Mouse (Mus musculus): ENCODE results near the gene Atxn7l3. TPM values are rescaled to one million over a fixed set of nuclear protein-coding genes. Genes with fewer than 3 reads are reported as not detected.
A peak's percentile ranks its signal among the peaks of the same experiment; 100 is the strongest.

The Atxn7l3 gene
- total RNA-seq, 1 experiment, result 60.4 TPM

DNA sequence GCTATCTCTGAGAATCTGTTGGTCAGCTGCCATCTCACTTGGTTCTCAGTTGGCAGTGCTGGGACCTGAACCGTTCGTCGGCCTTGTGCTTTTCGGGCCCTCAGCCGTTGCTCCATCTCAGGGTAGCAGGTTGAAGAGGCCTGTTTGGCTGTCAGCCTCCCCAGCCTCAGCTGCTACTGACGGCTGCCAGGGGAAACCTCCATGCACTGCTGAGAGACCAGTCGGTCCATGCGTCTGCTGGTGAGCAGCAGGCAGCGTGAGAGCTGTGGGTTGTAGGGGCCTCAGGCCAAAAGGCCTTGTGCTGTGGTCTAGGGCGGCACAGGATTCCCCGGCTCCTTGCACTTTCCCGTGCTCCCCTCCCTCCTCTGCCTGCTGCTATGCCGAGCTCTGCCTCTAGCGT is 30.6 kb downstream of the Atxn7l3 start:
- H3K9ac ChIP-seq (ENCODE audit: insufficient read depth, low read depth, low read length, poor library complexity, severe bottlenecking), result peak overlapping the region; percentile 17; the same call in 1 of the 2 replicates
- TF ChIP-seq MAFK (IDR thresholded peaks at IDR 0.05; ENCODE audit: insufficient read depth, low read depth, low read length), result no peak
- TF ChIP-seq ZC3H11A (IDR thresholded peaks at IDR 0.05; ENCODE audit: borderline replicate concordance, low read depth, low read length), result no peak
- TF ChIP-seq ZNF384 (IDR thresholded peaks at IDR 0.05; ENCODE audit: low read depth, low read length), result no peak
- no peak for TF ChIP-seq CHD2 (IDR thresholded peaks at IDR 0.05; ENCODE audit: low read depth, low read length)
- no peak for TF ChIP-seq HCFC1 (IDR thresholded peaks at IDR 0.05; ENCODE audit: borderline replicate concordance, insufficient read depth, low read length)
- DNase-seq (ENCODE audit: low read depth, low spot score), result no peak
- H3K4me1 ChIP-seq (ENCODE audit: control insufficient read depth in 2 of 2, insufficient read depth in 2 of 2, low read length in 2 of 2, poor library complexity in 1 of 2), result peaks cover 5 to 20% of the 10 kb centered on the region in 2 experiments
- H3K27ac ChIP-seq (ENCODE audit: insufficient read depth, low read depth, low read length, poor library complexity, severe bottlenecking), result no peak overlapping the region
- H3K9me3 ChIP-seq (ENCODE audit: control insufficient read depth, insufficient read depth, low read depth, low read length), result no peaks in the 10 kb centered on the region
- no peak overlapping the region for H3K4me3 ChIP-seq (ENCODE audit: insufficient read depth in 1 of 2, low read depth in 1 of 2, low read length in 2 of 2, poor library complexity in 1 of 2, severe bottlenecking in 1 of 2)
- in situ Hi-C loops (cut with MboI; ENCODE audit: low sequenced_read_pairs in 2 of 2, unreplicated experiment in 2 of 2), result no loop called here
- peaks cover 27% of the 10 kb centered on the region for H3K36me3 ChIP-seq (ENCODE audit: control insufficient read depth, insufficient read depth, low read length, poor library complexity, severe bottlenecking)

- DNase-seq (ENCODE audit: low read depth, low spot score), result no peak
- H3K4me3 ChIP-seq (ENCODE audit: insufficient read depth in 1 of 2, low read depth in 1 of 2, low read length in 2 of 2, poor library complexity in 1 of 2, severe bottlenecking in 1 of 2), result no peak overlapping the region
- peaks cover 41% of the 10 kb centered on the region for H3K36me3 ChIP-seq (ENCODE audit: control insufficient read depth, insufficient read depth, low read length, poor library complexity, severe bottlenecking)
- H3K9ac ChIP-seq (ENCODE audit: insufficient read depth, low read depth, low read length, poor library complexity, severe bottlenecking), result no peak overlapping the region
- TF ChIP-seq ZC3H11A (IDR thresholded peaks at IDR 0.05; ENCODE audit: borderline replicate concordance, low read depth, low read length), result no peak
- TF ChIP-seq ZNF384 (IDR thresholded peaks at IDR 0.05; ENCODE audit: low read depth, low read length), result no peak
- TF ChIP-seq CHD2 (IDR thresholded peaks at IDR 0.05; ENCODE audit: low read depth, low read length), result no peak
- H3K27ac ChIP-seq (ENCODE audit: insufficient read depth, low read depth, low read length, poor library complexity, severe bottlenecking), result no peak overlapping the region
- no peaks in the 10 kb centered on the region for H3K9me3 ChIP-seq (ENCODE audit: control insufficient read depth, insufficient read depth, low read depth, low read length)
- peaks cover 5 to 18% of the 10 kb centered on the region in 2 experiments for H3K4me1 ChIP-seq (ENCODE audit: control insufficient read depth in 2 of 2, insufficient read depth in 2 of 2, low read length in 2 of 2, poor library complexity in 1 of 2)
- in situ Hi-C loops (cut with MboI; ENCODE audit: low sequenced_read_pairs in 2 of 2, unreplicated experiment in 2 of 2), result no loop called here
Observed at GRCm38 (mm10) chr11:102263211-102263610, 33.2 kb downstream of the Atxn7l3 start.

- Histone ChIP-seq H3K27ac (ENCODE audit: insufficient read depth, low read depth, low read length, poor library complexity, severe bottlenecking) (no peak overlapping the region), H3K9me3 (ENCODE audit: control insufficient read depth, insufficient read depth, low read depth, low read length) (no peaks in the 10 kb centered on the region), H3K4me3 (ENCODE audit: insufficient read depth in 1 of 2, low read depth in 1 of 2, low read length in 2 of 2, poor library complexity in 1 of 2, severe bottlenecking in 1 of 2) (no peak overlapping the region), H3K4me1 (ENCODE audit: control insufficient read depth in 2 of 2, insufficient read depth in 2 of 2, low read length in 2 of 2, poor library complexity in 1 of 2) (peaks cover 0 to 20% of the 10 kb centered on the region in 2 experiments; a peak in 2 of 4 replicates), H3K9ac (ENCODE audit: insufficient read depth, low read depth, low read length, poor library complexity, severe bottlenecking) (no peak overlapping the region), H3K36me3 (ENCODE audit: control insufficient read depth, insufficient read depth, low read length, poor library complexity, severe bottlenecking) (peaks cover 63% of the 10 kb centered on the region)
- in situ Hi-C loops (cut with MboI; ENCODE audit: low sequenced_read_pairs in 2 of 2, unreplicated experiment in 2 of 2), result no loop called here
- TF ChIP-seq HCFC1 (IDR thresholded peaks at IDR 0.05; ENCODE audit: borderline replicate concordance, insufficient read depth, low read length) (no peak), ZNF384 (IDR thresholded peaks at IDR 0.05; ENCODE audit: low read depth, low read length) (no peak), MAFK (IDR thresholded peaks at IDR 0.05; ENCODE audit: insufficient read depth, low read depth, low read length) (peak; percentile 48; the same call in 1 of the 2 replicates)
- DNase-seq (ENCODE audit: low read depth, low spot score), result no peak
Observed at GRCm38 (mm10) chr11:102258521-102258920, 37.9 kb downstream of the Atxn7l3 start.

DNA sequence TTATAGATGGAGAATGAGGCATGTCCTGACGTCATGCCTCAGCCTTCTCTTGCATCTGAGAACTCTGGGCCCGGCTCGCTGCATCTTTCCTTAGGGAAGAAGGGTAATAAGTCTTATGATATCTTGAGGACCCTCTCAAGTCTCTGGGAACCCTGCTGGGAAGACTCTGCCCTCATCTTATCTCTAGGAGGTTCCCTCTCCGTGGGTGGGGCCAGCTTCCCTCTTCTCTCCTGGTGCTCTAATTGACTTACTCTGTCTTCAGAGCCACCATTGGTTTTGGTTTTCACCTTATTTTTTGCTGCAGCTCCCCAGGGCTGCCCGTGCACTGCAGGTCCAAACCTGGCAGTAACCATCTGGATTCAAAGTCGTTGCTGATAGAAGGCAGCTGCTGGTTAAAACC is 38.3 kb downstream of the Atxn7l3 start:
- in situ Hi-C loops (cut with MboI; ENCODE audit: low sequenced_read_pairs in 2 of 2, unreplicated experiment in 2 of 2), result no loop called here
- DNase-seq (ENCODE audit: low read depth, low spot score), result no peak
- Histone ChIP-seq H3K36me3 (ENCODE audit: control insufficient read depth, insufficient read depth, low read length, poor library complexity, severe bottlenecking) (peaks cover 59% of the 10 kb centered on the region), H3K4me1 (ENCODE audit: control insufficient read depth in 2 of 2, insufficient read depth in 2 of 2, low read length in 2 of 2, poor library complexity in 1 of 2) (peaks cover 0 to 20% of the 10 kb centered on the region in 2 experiments; a peak in 2 of 4 replicates), H3K4me3 (ENCODE audit: insufficient read depth in 1 of 2, low read depth in 1 of 2, low read length in 2 of 2, poor library complexity in 1 of 2, severe bottlenecking in 1 of 2) (no peak overlapping the region), H3K27ac (ENCODE audit: insufficient read depth, low read depth, low read length, poor library complexity, severe bottlenecking) (no peak overlapping the region), H3K9me3 (ENCODE audit: control insufficient read depth, insufficient read depth, low read depth, low read length) (no peaks in the 10 kb centered on the region), H3K9ac (ENCODE audit: insufficient read depth, low read depth, low read length, poor library complexity, severe bottlenecking) (no peak overlapping the region)
- TF ChIP-seq ZC3H11A (IDR thresholded peaks at IDR 0.05; ENCODE audit: borderline replicate concordance, low read depth, low read length) (no peak), MAFK (IDR thresholded peaks at IDR 0.05; ENCODE audit: insufficient read depth, low read depth, low read length) (no peak), ZNF384 (IDR thresholded peaks at IDR 0.05; ENCODE audit: low read depth, low read length) (no peak), CHD2 (IDR thresholded peaks at IDR 0.05; ENCODE audit: low read depth, low read length) (no peak), HCFC1 (IDR thresholded peaks at IDR 0.05; ENCODE audit: borderline replicate concordance, insufficient read depth, low read length) (no peak)

DNA sequence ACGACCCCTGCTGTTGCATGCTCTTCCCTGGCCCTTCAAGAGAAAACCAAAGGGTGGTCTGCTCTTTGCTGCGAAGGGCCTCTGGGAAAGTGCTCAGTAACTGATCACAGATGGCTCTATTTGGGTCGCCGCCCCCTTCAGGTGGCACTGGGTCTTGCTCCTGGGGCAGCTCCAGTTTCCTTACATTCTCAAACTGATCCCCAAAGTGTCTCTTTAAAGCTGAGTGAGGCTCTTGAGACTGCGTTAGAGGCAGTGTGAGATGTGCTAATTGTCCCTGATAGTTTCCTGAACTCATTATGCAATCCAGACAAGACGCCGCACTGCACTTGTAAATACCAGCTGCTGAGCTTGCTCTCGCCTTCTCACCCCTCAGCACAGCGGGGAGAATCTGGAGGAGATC is 38.9 kb downstream of the Atxn7l3 start:
- no peaks in the 10 kb centered on the region for H3K9me3 ChIP-seq (ENCODE audit: control insufficient read depth, insufficient read depth, low read depth, low read length)
- H3K27ac ChIP-seq (ENCODE audit: insufficient read depth, low read depth, low read length, poor library complexity, severe bottlenecking), result no peak overlapping the region
- DNase-seq (ENCODE audit: low read depth, low spot score), result no peak
- peaks cover 0 to 20% of the 10 kb centered on the region in 2 experiments; a peak in 2 of 4 replicates for H3K4me1 ChIP-seq (ENCODE audit: control insufficient read depth in 2 of 2, insufficient read depth in 2 of 2, low read length in 2 of 2, poor library complexity in 1 of 2)
- in situ Hi-C loops (cut with MboI; ENCODE audit: low sequenced_read_pairs in 2 of 2, unreplicated experiment in 2 of 2), result no loop called here
- TF ChIP-seq CHD2 (IDR thresholded peaks at IDR 0.05; ENCODE audit: low read depth, low read length), result no peak
- no peak for TF ChIP-seq HCFC1 (IDR thresholded peaks at IDR 0.05; ENCODE audit: borderline replicate concordance, insufficient read depth, low read length)
- no peak for TF ChIP-seq ZC3H11A (IDR thresholded peaks at IDR 0.05; ENCODE audit: borderline replicate concordance, low read depth, low read length)
- no peak for TF ChIP-seq ZNF384 (IDR thresholded peaks at IDR 0.05; ENCODE audit: low read depth, low read length)
- no peak for TF ChIP-seq MAFK (IDR thresholded peaks at IDR 0.05; ENCODE audit: insufficient read depth, low read depth, low read length)
- H3K36me3 ChIP-seq (ENCODE audit: control insufficient read depth, insufficient read depth, low read length, poor library complexity, severe bottlenecking), result peaks cover 56% of the 10 kb centered on the region
- no peak overlapping the region for H3K4me3 ChIP-seq (ENCODE audit: insufficient read depth in 1 of 2, low read depth in 1 of 2, low read length in 2 of 2, poor library complexity in 1 of 2, severe bottlenecking in 1 of 2)
- H3K9ac ChIP-seq (ENCODE audit: insufficient read depth, low read depth, low read length, poor library complexity, severe bottlenecking), result 0 out of 2 replicates have a peak overlapping the region, but pooled peaks have one; percentile 44
